Mouse (Mus musculus): ENCODE data around the gene Nccrp1. TPM values are rescaled to one million over a fixed set of nuclear protein-coding genes. Genes with fewer than 3 reads are reported as not detected.

Nccrp1 gene
- polyA plus RNA-seq, 1 experiment from 2014 or later = not detected

DNA sequence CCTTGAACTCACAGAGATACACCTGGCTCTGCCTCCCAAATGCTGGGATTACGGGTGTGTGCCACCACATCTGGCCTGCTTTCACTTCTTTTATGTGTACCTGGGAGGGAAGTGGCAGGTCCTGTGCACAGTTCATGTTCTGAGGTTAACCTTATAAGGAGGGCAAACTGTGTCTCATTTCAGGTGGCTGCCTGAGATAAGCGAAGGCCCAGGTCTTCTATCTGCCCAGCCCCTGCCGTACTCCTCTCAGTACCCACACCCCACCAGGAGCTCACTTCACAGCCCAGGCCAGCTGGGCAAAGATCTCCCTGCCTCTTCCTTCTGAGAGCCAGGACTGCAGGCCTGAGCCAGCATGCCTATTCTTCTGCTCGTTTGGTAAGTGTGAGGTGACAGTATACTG is 34.7 kb upstream of the Nccrp1 start:
- Histone ChIP-seq H3K4me1 (replicated peaks) (peaks cover 100% of the 10 kb centered on the region), H3K9me3 (replicated peaks) (no peaks in the 10 kb centered on the region), H3K36me3 (peaks cover 14% of the 10 kb centered on the region; the same call in 1 of the 2 replicates), H3K4me2 (peak overlapping the region; percentile 69), H3K27ac (peak overlapping the region; percentile 97), H3K27me3 (no peaks in the 10 kb centered on the region), H3K4me3 (replicated peaks) (peak overlapping the region; percentile 35), H3K9ac (peak overlapping the region; percentile 77)
- ATAC-seq (ENCODE audit: low read depth) (peak; percentile 90), DNase-seq (peak; percentile 79)
- WGBS (ENCODE audit: insufficient replicate concordance) = 15% methylated on average over 4 of the region's 4 CpGs

DNA sequence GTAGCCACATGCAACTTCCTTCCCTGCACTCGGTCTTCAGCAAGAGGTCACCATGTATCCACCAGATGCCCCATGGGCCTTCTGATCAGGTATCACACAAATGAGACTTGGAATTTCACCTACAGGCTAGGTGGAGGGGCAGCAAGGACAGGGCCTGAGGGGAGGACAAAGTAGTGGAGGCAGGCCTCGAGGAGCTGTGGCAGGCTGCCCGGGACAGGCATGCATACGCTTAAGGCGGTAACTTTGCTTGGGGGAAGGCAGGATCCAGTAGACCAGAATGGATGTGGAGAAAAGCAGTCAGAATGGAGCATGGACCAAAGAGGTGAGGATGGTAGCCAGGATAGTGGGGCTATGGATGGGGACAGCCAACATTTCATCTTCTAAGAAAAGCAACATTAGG is 32.8 kb upstream of the Nccrp1 start:
- WGBS (ENCODE audit: insufficient replicate concordance) = 80% methylated on average over 5 of the region's 5 CpGs
- DNase-seq = no peak
- H3K36me3 ChIP-seq = peaks cover 14% of the 10 kb centered on the region; the same call in 1 of the 2 replicates
- peak overlapping the region; percentile 42; the same call in 1 of the 2 replicates for H3K9ac ChIP-seq
- no peak overlapping the region for H3K4me2 ChIP-seq
- H3K4me1 ChIP-seq (replicated peaks) = peaks cover 100% of the 10 kb centered on the region
- H3K9me3 ChIP-seq (replicated peaks) = no peaks in the 10 kb centered on the region
- H3K27ac ChIP-seq = peak overlapping the region; percentile 85
- H3K27me3 ChIP-seq = no peaks in the 10 kb centered on the region
- no peak for ATAC-seq (ENCODE audit: low read depth)
- no peak overlapping the region for H3K4me3 ChIP-seq (replicated peaks)

DNA sequence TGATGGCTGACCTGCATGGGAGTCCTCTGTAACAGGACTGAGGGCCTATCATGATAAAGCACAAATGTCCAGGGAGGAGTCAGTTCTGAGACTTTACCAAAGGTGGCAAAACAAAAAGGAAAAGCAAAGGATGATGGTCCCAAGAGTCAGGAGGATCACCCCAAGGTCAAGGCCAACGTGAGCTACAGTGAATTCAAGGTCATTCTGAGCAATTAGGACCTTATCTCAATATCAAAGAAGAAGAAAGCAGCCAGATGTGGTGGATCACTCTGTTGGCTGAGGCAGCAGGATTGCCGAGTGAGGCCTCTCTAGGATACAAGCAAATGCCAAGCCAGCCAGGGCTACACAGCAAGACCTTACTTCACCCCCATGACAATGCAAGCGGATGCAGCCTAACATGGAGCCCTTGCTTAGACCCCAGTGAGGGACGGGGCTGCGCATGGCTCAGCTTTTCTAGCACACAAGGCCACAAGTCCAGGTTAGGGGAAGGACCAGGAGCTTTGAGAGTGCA is 31.5 kb upstream of the Nccrp1 start:
- WGBS (ENCODE audit: insufficient replicate concordance) = 70% methylated on average over 5 of the region's 5 CpGs
- H3K9ac ChIP-seq = peak overlapping the region; percentile 61
- no peak overlapping the region for H3K4me3 ChIP-seq (replicated peaks)
- no peaks in the 10 kb centered on the region for H3K27me3 ChIP-seq
- H3K36me3 ChIP-seq = peaks cover 14% of the 10 kb centered on the region; the same call in 1 of the 2 replicates
- peak overlapping the region; percentile 85 for H3K27ac ChIP-seq
- ATAC-seq (ENCODE audit: low read depth) (no peak), DNase-seq (no peak)
- H3K9me3 ChIP-seq (replicated peaks) = no peaks in the 10 kb centered on the region
- H3K4me1 ChIP-seq (replicated peaks) = peaks cover 100% of the 10 kb centered on the region
- no peak overlapping the region for H3K4me2 ChIP-seq

DNA sequence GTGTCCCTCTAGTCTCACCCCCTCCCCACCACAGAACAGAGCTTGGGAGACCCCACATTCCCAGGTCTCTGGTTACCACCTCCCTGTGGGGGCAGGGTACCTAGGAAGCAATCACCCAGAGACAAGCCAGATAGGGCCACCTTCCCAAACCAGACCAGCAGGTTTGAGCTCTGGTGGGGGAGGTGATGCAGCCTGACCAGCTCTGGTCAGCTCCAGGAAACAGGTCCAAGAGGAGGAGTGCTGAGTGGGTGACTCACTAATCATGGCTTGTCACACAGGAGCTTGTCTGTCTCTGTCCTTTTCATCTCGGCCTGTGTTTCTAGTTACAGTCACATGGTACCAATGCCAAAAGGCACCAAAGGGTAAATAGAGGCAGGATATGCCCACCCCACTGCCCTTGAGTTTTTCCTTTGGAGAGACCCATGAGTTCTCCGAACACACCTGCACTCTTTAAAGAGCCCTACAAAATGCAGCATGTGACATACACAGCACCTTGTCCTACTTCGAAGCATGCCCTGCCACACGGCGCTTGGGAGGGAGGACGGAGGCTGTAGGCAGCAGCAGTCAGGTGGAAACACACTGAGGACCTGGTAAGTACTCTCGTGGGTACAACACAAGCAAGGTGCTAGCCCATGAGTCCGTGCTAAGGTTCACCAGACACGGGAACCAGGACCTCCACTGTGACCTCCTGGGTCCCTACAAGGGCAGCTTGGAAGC is 30.9 kb upstream of the Nccrp1 start:
- WGBS (ENCODE audit: insufficient replicate concordance) = 77% methylated on average over 9 of the region's 9 CpGs
- Histone ChIP-seq H3K4me2 (no peak overlapping the region), H3K27ac (peak overlapping the region; percentile 85), H3K36me3 (peaks cover 14% of the 10 kb centered on the region), H3K4me1 (replicated peaks) (peaks cover 100% of the 10 kb centered on the region), H3K9me3 (replicated peaks) (no peaks in the 10 kb centered on the region), H3K9ac (peak overlapping the region; percentile 61; the same call in 1 of the 2 replicates), H3K4me3 (replicated peaks) (no peak overlapping the region), H3K27me3 (no peaks in the 10 kb centered on the region)
- DNase-seq (no peak), ATAC-seq (ENCODE audit: low read depth) (no peak)

DNA sequence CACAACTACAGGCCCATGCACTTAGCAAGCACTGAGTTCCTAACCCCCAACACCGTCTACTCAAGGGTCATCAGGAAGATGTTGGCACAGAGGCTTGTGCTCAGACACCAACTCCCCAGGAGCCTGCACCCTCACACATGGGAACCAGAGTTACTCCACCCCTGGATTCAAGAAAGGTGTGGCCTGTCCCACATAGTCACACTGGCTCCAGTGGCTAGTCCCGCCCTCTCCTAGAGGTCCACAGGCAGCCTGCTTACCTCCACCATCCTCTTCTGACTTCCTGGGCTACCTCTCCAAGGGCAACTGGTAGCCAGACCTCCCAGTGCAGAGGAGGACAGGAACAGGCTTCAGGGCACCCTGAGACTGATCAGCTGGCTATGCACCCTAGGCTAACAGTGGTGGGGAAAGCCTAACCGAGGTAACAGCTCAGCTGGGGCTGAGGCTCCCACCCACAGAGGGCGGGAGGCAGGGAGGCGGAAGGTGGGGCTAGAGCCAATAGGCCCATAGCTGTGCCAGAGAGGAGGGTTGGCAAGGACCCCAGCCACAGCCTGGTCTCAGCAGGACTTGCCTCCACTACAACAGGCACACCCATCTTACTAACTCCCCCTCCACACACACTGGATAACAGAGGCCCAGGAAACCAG is 29.3 kb upstream of the Nccrp1 start:
- DNase-seq (peak; percentile 57), ATAC-seq (ENCODE audit: low read depth) (peak; percentile 79)
- H3K36me3 ChIP-seq = peaks cover 14% of the 10 kb centered on the region
- peaks cover 100% of the 10 kb centered on the region for H3K4me1 ChIP-seq (replicated peaks)
- H3K9ac ChIP-seq = peak overlapping the region; percentile 61
- WGBS (ENCODE audit: insufficient replicate concordance) = 36% methylated on average over 5 of the region's 5 CpGs
- peak overlapping the region; percentile 22; the same call in 1 of the 2 replicates for H3K4me3 ChIP-seq (replicated peaks)
- no peaks in the 10 kb centered on the region for H3K9me3 ChIP-seq (replicated peaks)
- peak overlapping the region; percentile 55 for H3K4me2 ChIP-seq
- peak overlapping the region; percentile 85 for H3K27ac ChIP-seq
- no peaks in the 10 kb centered on the region for H3K27me3 ChIP-seq

DNA sequence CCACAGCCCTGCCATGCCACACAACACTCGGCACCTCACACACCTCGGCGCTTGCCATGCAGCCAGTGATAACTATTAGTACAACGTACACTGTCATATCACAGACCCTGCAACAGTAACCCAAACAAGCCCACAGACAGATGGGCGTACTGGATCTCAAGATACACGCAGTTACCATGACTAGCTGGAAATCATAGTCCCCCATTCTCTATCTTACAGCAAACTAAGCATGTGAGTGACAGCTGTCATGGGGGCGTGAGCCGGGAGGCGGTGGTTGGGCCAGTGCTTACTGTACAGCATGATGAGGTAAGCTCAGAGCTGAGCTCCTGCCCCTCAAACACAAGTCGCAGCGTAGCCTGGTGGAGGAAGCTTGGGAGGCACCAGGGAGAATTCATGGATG is 28.5 kb upstream of the Nccrp1 start:
- peak overlapping the region; percentile 85 for H3K27ac ChIP-seq
- peak; percentile 43 for DNase-seq
- 45% methylated on average over 11 of the region's 11 CpGs for WGBS (ENCODE audit: insufficient replicate concordance)

DNA sequence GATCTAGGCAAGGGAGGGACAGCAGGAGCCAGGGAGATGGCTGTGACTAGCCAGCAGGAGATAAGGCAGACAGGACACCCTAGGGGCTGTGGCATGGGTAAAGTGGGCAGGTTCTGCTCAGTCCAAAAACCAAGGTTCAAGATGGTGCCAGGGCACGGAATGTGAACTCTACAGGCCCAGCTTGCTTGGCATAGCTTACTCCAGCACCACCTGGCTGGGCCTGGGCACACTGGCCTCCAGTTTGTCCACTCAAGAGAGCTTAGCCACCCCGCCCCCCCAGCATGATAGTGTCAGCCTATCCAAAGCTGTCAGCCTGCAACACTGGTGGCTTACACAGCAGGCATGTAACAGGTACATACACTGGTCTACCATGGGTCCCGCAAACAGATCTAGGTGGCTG is 26.2 kb upstream of the Nccrp1 start:
- DNase-seq (no peak), ATAC-seq (ENCODE audit: low read depth) (no peak)
- H3K36me3 ChIP-seq = peaks cover 18% of the 10 kb centered on the region
- WGBS (ENCODE audit: insufficient replicate concordance) = 76% methylated on average over 3 of the region's 3 CpGs
- no peak overlapping the region for H3K4me2 ChIP-seq
- H3K27me3 ChIP-seq = no peaks in the 10 kb centered on the region
- H3K27ac ChIP-seq = peak overlapping the region; percentile 53; the same call in 1 of the 2 replicates
- no peak overlapping the region for H3K4me3 ChIP-seq (replicated peaks)
- peak overlapping the region; percentile 27; the same call in 1 of the 2 replicates for H3K9ac ChIP-seq
- peaks cover 84% of the 10 kb centered on the region for H3K4me1 ChIP-seq (replicated peaks)
- H3K9me3 ChIP-seq (replicated peaks) = no peaks in the 10 kb centered on the region

More for the DNA sequence above, 28.5 kb upstream of the Nccrp1 start:
- Histone ChIP-seq H3K4me1 (replicated peaks) (peaks cover 100% of the 10 kb centered on the region), H3K9ac (peak overlapping the region; percentile 46; the same call in 1 of the 2 replicates), H3K36me3 (peaks cover 7% of the 10 kb centered on the region), H3K4me3 (replicated peaks) (no peak overlapping the region), H3K27me3 (no peaks in the 10 kb centered on the region), H3K9me3 (replicated peaks) (no peaks in the 10 kb centered on the region), H3K4me2 (peak overlapping the region; percentile 55)
- ATAC-seq (ENCODE audit: low read depth) = peak; percentile 22

DNA sequence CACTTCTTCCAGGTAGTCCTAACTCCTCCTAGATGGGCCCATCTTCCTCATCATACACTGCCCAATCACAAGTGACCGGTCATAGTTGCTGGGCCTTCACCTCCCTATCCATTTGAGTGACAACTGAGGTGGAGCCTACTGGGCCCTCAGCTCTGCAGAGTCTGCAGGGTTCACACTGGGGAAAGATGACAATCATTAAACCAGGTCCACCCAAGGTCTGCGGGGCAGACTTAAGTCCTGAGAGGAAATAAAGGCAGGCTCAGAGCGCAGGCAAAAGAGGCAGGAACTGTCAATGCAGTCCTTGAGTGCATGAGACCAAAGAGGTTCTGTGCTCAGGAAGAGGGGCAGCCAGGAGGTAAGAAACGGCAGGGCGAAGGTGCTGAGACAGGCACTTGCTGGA is 25.6 kb upstream of the Nccrp1 start:
- no peak overlapping the region for H3K4me3 ChIP-seq (replicated peaks)
- peaks cover 79% of the 10 kb centered on the region for H3K4me1 ChIP-seq (replicated peaks)
- no peak for ATAC-seq (ENCODE audit: low read depth)
- peaks cover 23% of the 10 kb centered on the region for H3K36me3 ChIP-seq
- no peaks in the 10 kb centered on the region for H3K9me3 ChIP-seq (replicated peaks)
- no peak for DNase-seq
- WGBS (ENCODE audit: insufficient replicate concordance) = 68% methylated on average over 5 of the region's 5 CpGs
- no peak overlapping the region for H3K4me2 ChIP-seq
- H3K9ac ChIP-seq = peak overlapping the region; percentile 27; the same call in 1 of the 2 replicates
- H3K27ac ChIP-seq = peak overlapping the region; percentile 53; the same call in 1 of the 2 replicates
- no peaks in the 10 kb centered on the region for H3K27me3 ChIP-seq

DNA sequence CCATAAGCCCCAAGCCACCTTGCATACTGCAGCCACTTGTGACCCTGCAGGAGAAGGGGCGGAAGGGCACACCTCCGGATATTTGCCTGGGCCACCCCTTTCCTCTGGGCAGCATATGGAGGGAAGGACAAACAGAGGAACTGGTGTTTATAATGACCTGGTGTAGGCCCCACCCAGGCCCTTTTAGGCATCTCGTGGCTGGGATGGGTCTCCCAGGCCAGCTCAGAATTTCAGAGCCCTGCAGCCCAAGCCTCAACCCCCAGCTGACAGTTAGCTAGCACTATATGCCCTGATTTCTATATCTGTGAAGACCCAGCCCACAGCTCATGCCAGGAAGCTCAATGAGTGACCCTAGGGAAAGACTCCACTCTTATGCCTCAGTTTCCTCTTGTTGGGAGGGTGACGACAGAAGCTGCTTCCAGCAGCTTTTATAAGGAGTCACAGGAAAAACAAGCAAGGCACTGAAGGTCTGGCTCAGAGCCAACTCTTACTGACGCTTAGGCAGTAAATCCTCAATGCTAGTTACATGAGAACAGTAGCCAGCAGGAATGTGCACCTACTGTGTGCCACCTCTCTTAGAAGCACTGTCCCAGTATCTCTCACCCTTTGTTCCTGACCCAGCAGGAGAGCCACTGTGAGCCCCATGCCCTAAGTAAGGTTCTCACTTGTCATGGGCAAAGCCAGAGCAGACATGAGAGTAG is 24.1 kb upstream of the Nccrp1 start:
- H3K27me3 ChIP-seq = no peaks in the 10 kb centered on the region
- ATAC-seq (ENCODE audit: low read depth) (no peak), DNase-seq (no peak)
- H3K9me3 ChIP-seq (replicated peaks) = no peaks in the 10 kb centered on the region
- H3K4me3 ChIP-seq (replicated peaks) = no peak overlapping the region
- no peak overlapping the region for H3K4me2 ChIP-seq
- WGBS (ENCODE audit: insufficient replicate concordance) = 55% methylated on average over 5 of the region's 5 CpGs
- H3K27ac ChIP-seq = peak overlapping the region; percentile 6; the same call in 1 of the 2 replicates
- no peak overlapping the region; the same call in 1 of the 2 replicates for H3K9ac ChIP-seq
- H3K4me1 ChIP-seq (replicated peaks) = peaks cover 63% of the 10 kb centered on the region
- peaks cover 39% of the 10 kb centered on the region for H3K36me3 ChIP-seq

DNA sequence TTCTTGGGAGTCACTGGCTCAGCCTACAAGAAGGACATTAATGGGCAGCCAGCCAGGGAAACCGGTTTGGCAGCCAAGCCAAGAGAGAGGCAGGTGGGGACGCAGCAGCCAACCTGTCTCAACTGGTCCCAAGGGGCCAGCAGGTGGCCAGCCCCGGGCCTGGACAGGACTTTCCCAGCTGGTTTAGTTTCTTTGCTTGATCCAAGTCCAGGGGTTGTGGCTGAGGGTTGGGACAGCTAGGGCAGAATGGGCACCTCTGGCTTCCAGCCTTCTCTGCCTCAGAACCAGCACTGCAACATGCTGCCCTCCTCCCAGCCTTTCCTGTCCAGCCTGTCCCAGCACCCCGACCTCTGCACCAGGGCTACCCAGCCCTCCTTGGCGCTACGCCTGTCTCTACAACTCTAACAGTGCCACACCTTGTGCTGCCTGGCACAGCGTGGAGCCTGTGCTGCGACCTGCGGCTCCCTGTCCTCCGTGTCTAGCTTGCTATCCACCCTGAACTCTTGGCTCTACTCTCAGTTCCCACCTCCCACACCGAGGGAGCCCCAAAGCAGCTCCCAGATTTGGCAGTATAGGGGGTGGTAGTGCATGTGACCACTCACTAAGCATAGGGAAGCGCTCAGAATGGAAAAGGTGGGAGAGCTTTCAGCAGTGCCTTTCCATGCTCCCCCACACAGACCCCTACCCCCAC is 23.4 kb upstream of the Nccrp1 start:
- Histone ChIP-seq H3K36me3 (peaks cover 45% of the 10 kb centered on the region), H3K27ac (peak overlapping the region; percentile 47; the same call in 1 of the 2 replicates), H3K4me2 (no peak overlapping the region), H3K27me3 (no peaks in the 10 kb centered on the region), H3K4me1 (replicated peaks) (peaks cover 56% of the 10 kb centered on the region), H3K9ac (0 out of 2 replicates have a peak overlapping the region, but pooled peaks have one; percentile 17), H3K9me3 (replicated peaks) (no peaks in the 10 kb centered on the region), H3K4me3 (replicated peaks) (no peak overlapping the region)
- WGBS (ENCODE audit: insufficient replicate concordance) = 72% methylated on average over 12 of the region's 12 CpGs
- no peak for ATAC-seq (ENCODE audit: low read depth)
- DNase-seq = no peak

Data from liver, embryonic 13.5 days (tissue).